Mouse (Mus musculus): Measurements from ENCODE around the gene Endod1.

The Endod1 gene

GRCm38 (mm10) chr9:14381353-14382055, at the start of gene Endod1:
TSS of gene Endod1 (minus strand) at chr9:14381507.
- no peaks in the 10 kb centered on the region for H3K27me3 ChIP-seq (ENCODE audit: control insufficient read depth, insufficient read depth, low read length, poor library complexity, severe bottlenecking)
- H3K36me3 ChIP-seq (ENCODE audit: control insufficient read depth, insufficient read depth, low read length, poor library complexity, severe bottlenecking): no peaks in the 10 kb centered on the region
- DNase-seq (ENCODE audit: low read depth, low spot score): peak; percentile 42

GRCm38 (mm10) chr9:14409153-14409552, 27.8 kb upstream of the Endod1 start:
- no peaks in the 10 kb centered on the region for H3K36me3 ChIP-seq (ENCODE audit: control insufficient read depth, insufficient read depth, low read length, poor library complexity, severe bottlenecking)
- H3K27me3 ChIP-seq (ENCODE audit: control insufficient read depth, insufficient read depth, low read length, poor library complexity, severe bottlenecking): no peaks in the 10 kb centered on the region
- DNase-seq (ENCODE audit: low read depth, low spot score): no peak

DNA sequence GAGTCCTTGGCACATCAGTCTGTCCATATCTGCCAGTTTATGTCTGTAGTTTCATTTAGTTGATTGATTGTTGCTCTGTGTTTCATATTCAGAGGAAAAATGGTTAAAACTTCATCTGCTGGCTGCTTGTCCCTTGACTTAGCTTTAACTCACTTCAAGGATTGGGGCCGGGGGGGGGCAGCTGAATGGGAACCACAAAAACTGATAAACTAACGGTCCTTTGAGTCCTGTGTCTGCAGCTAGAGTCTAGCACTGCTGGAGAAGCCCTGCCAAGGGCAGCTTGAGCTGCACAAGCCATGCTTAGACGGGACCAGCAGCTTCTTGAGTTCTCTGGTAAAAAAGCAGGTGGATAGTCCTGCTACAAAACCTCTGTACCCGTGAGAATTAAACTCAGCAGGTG, 26.7 kb upstream of the Endod1 start:
- no peaks in the 10 kb centered on the region for H3K36me3 ChIP-seq (ENCODE audit: control insufficient read depth, insufficient read depth, low read length, poor library complexity, severe bottlenecking)
- no peak for DNase-seq (ENCODE audit: low read depth, low spot score)
- no peaks in the 10 kb centered on the region for H3K27me3 ChIP-seq (ENCODE audit: control insufficient read depth, insufficient read depth, low read length, poor library complexity, severe bottlenecking)

GRCm38 (mm10) chr9:14406056-14406455, 24.7 kb upstream of the Endod1 start:
- Histone ChIP-seq H3K36me3 (ENCODE audit: control insufficient read depth, insufficient read depth, low read length, poor library complexity, severe bottlenecking) (no peaks in the 10 kb centered on the region), H3K27me3 (ENCODE audit: control insufficient read depth, insufficient read depth, low read length, poor library complexity, severe bottlenecking) (no peaks in the 10 kb centered on the region)
- DNase-seq (ENCODE audit: low read depth, low spot score): no peak

DNA sequence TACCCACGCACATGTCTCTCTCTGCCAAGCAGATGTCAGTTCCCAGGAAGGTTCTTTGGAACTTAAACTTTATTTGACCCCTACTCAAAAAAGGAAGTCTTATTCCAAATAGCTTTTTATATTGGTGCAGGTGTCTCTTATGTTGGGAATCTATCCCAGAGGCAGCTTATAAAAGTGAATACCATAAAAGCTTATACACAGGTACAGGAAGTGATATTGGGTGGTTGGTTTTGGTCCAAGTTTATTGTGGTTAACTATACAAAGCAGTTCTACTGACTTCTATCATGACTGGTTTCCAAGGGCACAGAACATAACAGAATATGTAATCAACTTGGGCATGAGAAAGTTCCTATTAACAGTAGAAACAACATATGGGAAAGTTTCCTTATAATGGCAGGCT, 20.8 kb upstream of the Endod1 start:
- Histone ChIP-seq H3K27me3 (ENCODE audit: control insufficient read depth, insufficient read depth, low read length, poor library complexity, severe bottlenecking) (no peaks in the 10 kb centered on the region), H3K36me3 (ENCODE audit: control insufficient read depth, insufficient read depth, low read length, poor library complexity, severe bottlenecking) (no peaks in the 10 kb centered on the region)
- DNase-seq (ENCODE audit: low read depth, low spot score): no peak

GRCm38 (mm10) chr9:14400392-14400791, 19.1 kb upstream of the Endod1 start:
- Histone ChIP-seq H3K27me3 (ENCODE audit: control insufficient read depth, insufficient read depth, low read length, poor library complexity, severe bottlenecking) (no peaks in the 10 kb centered on the region), H3K36me3 (ENCODE audit: control insufficient read depth, insufficient read depth, low read length, poor library complexity, severe bottlenecking) (no peaks in the 10 kb centered on the region)
- DNase-seq (ENCODE audit: low read depth, low spot score): no peak

DNA sequence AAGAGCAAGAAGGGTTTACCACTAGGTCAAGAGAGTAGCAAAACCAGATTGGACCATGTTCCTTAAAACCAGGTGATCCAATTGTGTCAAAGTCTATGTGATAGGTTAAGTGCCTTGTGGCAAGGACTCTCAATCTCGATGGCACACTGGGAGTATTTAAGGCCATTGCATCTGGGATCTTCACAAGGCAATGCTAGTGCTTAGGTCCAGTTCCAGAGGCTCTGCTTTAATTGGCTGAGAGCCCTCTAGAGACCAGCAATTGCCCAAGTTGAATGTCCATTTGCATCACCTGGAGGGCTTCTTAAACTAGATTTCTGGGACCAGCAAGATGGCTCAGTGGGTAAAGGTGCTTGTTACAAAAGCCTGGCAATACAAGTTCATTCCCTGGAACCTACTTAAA, 17.6 kb upstream of the Endod1 start:
- no peak for DNase-seq (ENCODE audit: low read depth, low spot score)
- no peaks in the 10 kb centered on the region for H3K27me3 ChIP-seq (ENCODE audit: control insufficient read depth, insufficient read depth, low read length, poor library complexity, severe bottlenecking)
- no peaks in the 10 kb centered on the region for H3K36me3 ChIP-seq (ENCODE audit: control insufficient read depth, insufficient read depth, low read length, poor library complexity, severe bottlenecking)

DNA sequence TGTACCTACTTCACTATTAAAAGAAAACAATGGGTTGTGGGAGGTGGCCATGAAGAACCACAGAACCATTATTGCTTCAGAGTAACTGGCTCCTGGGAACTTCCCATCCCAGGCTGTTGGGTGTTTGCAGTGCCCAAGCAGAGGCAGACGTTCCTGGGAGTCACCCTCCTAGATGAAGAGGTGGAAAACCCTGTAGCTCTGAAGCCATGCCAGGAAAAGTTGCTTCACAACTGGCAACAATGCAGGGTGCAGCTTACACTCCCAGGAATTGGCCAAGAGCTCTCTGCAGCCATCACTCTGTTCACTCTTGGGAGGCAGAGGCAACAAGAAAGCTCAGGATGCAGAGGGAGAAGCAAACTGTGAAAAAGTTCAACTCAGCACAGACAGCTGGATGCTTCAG, 16.8 kb upstream of the Endod1 start:
- H3K27me3 ChIP-seq (ENCODE audit: control insufficient read depth, insufficient read depth, low read length, poor library complexity, severe bottlenecking): no peaks in the 10 kb centered on the region
- H3K36me3 ChIP-seq (ENCODE audit: control insufficient read depth, insufficient read depth, low read length, poor library complexity, severe bottlenecking): no peaks in the 10 kb centered on the region
- no peak for DNase-seq (ENCODE audit: low read depth, low spot score)

GRCm38 (mm10) chr9:14397449-14397819, 16.1 kb upstream of the Endod1 start:
- Histone ChIP-seq H3K27me3 (ENCODE audit: control insufficient read depth, insufficient read depth, low read length, poor library complexity, severe bottlenecking) (no peaks in the 10 kb centered on the region), H3K36me3 (ENCODE audit: control insufficient read depth, insufficient read depth, low read length, poor library complexity, severe bottlenecking) (no peaks in the 10 kb centered on the region)
- DNase-seq (ENCODE audit: low read depth, low spot score): no peak

DNA sequence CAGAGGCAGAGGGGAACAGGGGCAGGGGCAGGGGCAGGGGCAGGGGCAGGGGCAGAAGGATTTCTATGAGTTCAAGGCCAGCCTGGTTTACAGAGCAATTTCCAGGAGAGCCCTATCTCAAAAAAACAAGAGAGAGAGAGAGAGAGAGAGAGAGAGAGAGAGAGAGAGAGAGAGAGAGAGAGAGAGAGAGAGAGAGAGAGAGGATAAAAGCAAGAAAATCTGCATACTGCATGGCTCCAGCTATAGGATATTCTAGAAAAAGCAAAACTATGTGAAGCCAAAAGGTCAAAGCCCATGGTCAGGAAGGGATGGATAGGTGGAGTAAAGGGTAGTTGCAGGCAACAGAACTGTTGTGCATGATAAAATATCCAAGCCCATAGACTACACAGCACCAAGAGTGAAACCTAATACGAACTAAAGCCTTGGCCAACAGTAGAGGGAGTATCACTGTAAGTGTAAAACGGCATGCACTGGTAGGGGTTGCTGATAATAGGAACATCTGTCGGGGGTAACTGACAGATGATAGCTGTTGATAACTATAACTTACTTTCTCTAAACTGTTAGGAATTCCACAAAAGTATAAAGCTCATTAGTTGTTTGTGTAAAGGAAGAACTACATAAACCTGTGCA, 15.6 kb upstream of the Endod1 start:
- Histone ChIP-seq H3K27me3 (ENCODE audit: control insufficient read depth, insufficient read depth, low read length, poor library complexity, severe bottlenecking) (no peaks in the 10 kb centered on the region), H3K36me3 (ENCODE audit: control insufficient read depth, insufficient read depth, low read length, poor library complexity, severe bottlenecking) (no peaks in the 10 kb centered on the region)
- no peak for DNase-seq (ENCODE audit: low read depth, low spot score)

- no peak for DNase-seq (ENCODE audit: low read depth, low spot score)
- H3K36me3 ChIP-seq (ENCODE audit: control insufficient read depth, insufficient read depth, low read length, poor library complexity, severe bottlenecking): no peaks in the 10 kb centered on the region
- no peaks in the 10 kb centered on the region for H3K27me3 ChIP-seq (ENCODE audit: control insufficient read depth, insufficient read depth, low read length, poor library complexity, severe bottlenecking)
Observed at GRCm38 (mm10) chr9:14396096-14396495, 14.8 kb upstream of the Endod1 start.

- Histone ChIP-seq H3K27me3 (ENCODE audit: control insufficient read depth, insufficient read depth, low read length, poor library complexity, severe bottlenecking) (no peaks in the 10 kb centered on the region), H3K36me3 (ENCODE audit: control insufficient read depth, insufficient read depth, low read length, poor library complexity, severe bottlenecking) (no peaks in the 10 kb centered on the region)
Observed at GRCm38 (mm10) chr9:14394956-14395561, 13.8 kb upstream of the Endod1 start.

GRCm38 (mm10) chr9:14391841-14392318, 10.6 kb upstream of the Endod1 start:
- H3K36me3 ChIP-seq (ENCODE audit: control insufficient read depth, insufficient read depth, low read length, poor library complexity, severe bottlenecking): no peaks in the 10 kb centered on the region
- no peaks in the 10 kb centered on the region for H3K27me3 ChIP-seq (ENCODE audit: control insufficient read depth, insufficient read depth, low read length, poor library complexity, severe bottlenecking)
- no peak for DNase-seq (ENCODE audit: low read depth, low spot score)

More at GRCm38 (mm10) chr9:14394956-14395561, 13.8 kb upstream of the Endod1 start:
- no peak for DNase-seq (ENCODE audit: low read depth, low spot score)

- Histone ChIP-seq H3K36me3 (ENCODE audit: control insufficient read depth, insufficient read depth, low read length, poor library complexity, severe bottlenecking) (no peaks in the 10 kb centered on the region), H3K27me3 (ENCODE audit: control insufficient read depth, insufficient read depth, low read length, poor library complexity, severe bottlenecking) (no peaks in the 10 kb centered on the region)
- no peak for DNase-seq (ENCODE audit: low read depth, low spot score)
Observed at GRCm38 (mm10) chr9:14391286-14391685, 10.0 kb upstream of the Endod1 start.

DNA sequence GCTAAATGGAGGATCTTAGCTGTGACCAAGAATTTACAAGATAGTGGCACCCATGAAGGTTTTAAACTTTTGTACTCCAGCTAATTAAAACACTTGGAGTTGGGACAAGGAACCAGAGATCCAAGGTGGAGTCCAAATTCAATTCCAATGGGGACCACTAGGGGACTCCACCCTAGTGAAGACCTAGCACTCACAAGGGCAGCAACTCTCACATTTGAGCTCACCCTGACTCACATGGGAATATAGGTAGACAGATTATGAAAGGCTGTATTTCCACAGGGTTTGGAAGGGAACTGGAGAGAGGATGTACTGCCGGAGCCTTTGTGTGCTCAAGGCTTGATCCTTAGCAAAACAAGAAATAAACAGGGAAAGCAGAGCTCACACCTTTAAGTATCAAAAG, 9.0 kb upstream of the Endod1 start:
- Histone ChIP-seq H3K36me3 (ENCODE audit: control insufficient read depth, insufficient read depth, low read length, poor library complexity, severe bottlenecking) (no peaks in the 10 kb centered on the region), H3K27me3 (ENCODE audit: control insufficient read depth, insufficient read depth, low read length, poor library complexity, severe bottlenecking) (no peaks in the 10 kb centered on the region)
- DNase-seq (ENCODE audit: low read depth, low spot score): peak; percentile 39
